Mouse (Mus musculus) intestine, postnatal 0 days (tissue): ENCODE measurements at regions not wholly inside any gene's neighbourhood (a gene's known extent, or its start where the extent isn't known, plus 50 kb on each side); places are given as distances from the start of the nearest gene placed in this dataset.
A peak's percentile ranks its signal among the peaks of the same experiment; 100 is the strongest.

ENCODE experiments used
- ATAC-seq: fragments of 200-750 bp; cut with Nextera tagmentation; 2 replicates; pipeline ENCODE4 v1.8.0; 2017; ENCODE audit warnings: mild to moderate bottlenecking, moderate TSS enrichment, moderate library complexity
- H3K27ac ChIP-seq: fragments of 300-500 bp; sonication (generic); 2 replicates; pipeline ENCODE4 v1.5.1; 2014; ENCODE audit warnings: mild to moderate bottlenecking, low read depth, low read length, moderate library complexity
- H3K27me3 ChIP-seq: fragments of 300-500 bp; sonication (generic); replicated peaks from 2 replicates; pipeline ENCODE4 v1.6.1; 2014; ENCODE audit warnings: low read length, mixed read lengths; ENCODE audit not compliant: control insufficient read depth, insufficient read depth
- H3K36me3 ChIP-seq: fragments of 300-500 bp; sonication (generic); 2 replicates; pipeline ENCODE4 v1.6.1; 2014; ENCODE audit warnings: mild to moderate bottlenecking, moderate library complexity; ENCODE audit not compliant: control insufficient read depth, insufficient read depth
- H3K4me1 ChIP-seq: fragments of 300-500 bp; sonication (generic); replicated peaks from 2 replicates; pipeline ENCODE4 v1.6.1; 2014; ENCODE audit warnings: antibody characterized with exemption, low read length, mixed read lengths; ENCODE audit not compliant: control insufficient read depth, insufficient read depth
- H3K4me2 ChIP-seq: fragments of 300-500 bp; sonication (generic); replicated peaks from 2 replicates; pipeline ENCODE4 v1.6.1; 2014; ENCODE audit warnings: low read depth, mild to moderate bottlenecking, moderate library complexity
- H3K4me3 ChIP-seq: fragments of 300-500 bp; sonication (generic); 2 replicates; pipeline ENCODE4 v1.5.1; 2014; ENCODE audit warnings: low read depth, low read length
- H3K9ac ChIP-seq: fragments of 300-500 bp; sonication (generic); 2 replicates; pipeline ENCODE4 v1.6.1; 2014; ENCODE audit warnings: mild to moderate bottlenecking, low read depth, low read length
- H3K9me3 ChIP-seq: fragments of 300-500 bp; sonication (generic); 2 replicates; pipeline ENCODE4 v1.6.1; 2016; ENCODE audit warnings: mixed run types; ENCODE audit not compliant: control insufficient read depth
- CTCF ChIP-seq: sonication (generic); IDR thresholded peaks from 2 replicates; pipeline ENCODE4 v1.5.1; 2016; ENCODE audit warnings: low read depth, mild to moderate bottlenecking, control low read depth, antibody characterized with exemption, moderate library complexity
- WGBS: fragments of 180-500 bp; shearing (Covaris S2); extraction: QIAGEN DNeasy Blood & Tissue Kit; methylation state at CpG from one replicate; pipeline ENCODE4 v1.1.7; 2014; 5-methylcytosine and 5-hydroxymethylcytosine counted together
- microRNA counts: library from miRNA; unstranded; fragments of <30 nt; microRNA quantifications from one replicate; lab custom pipeline; 2016
- microRNA-seq: library from miRNA; unstranded; fragments of <30 nt; microRNA quantifications from one replicate; pipeline ENCODE4, GENCODE M21; 2016

GRCm38 (mm10) chr6:51378436-51378835 lies 54.0 kb upstream of the Nfe2l3 start:
- no peaks in the 10 kb centered on the region for H3K36me3 ChIP-seq
- no peaks in the 10 kb centered on the region for H3K4me1 ChIP-seq
- no peaks in the 10 kb centered on the region for H3K9me3 ChIP-seq
- peak; percentile 36; the same call in 1 of the 2 replicates for TF ChIP-seq CTCF
- H3K27ac ChIP-seq, result no peak overlapping the region
- H3K27me3 ChIP-seq, result no peaks in the 10 kb centered on the region
- no peak for ATAC-seq
- no peak overlapping the region for H3K4me3 ChIP-seq
- WGBS, result 88% methylated on average over 3 of the region's 3 CpGs
- no peak overlapping the region for H3K4me2 ChIP-seq
- H3K9ac ChIP-seq, result no peak overlapping the region

GRCm38 (mm10) chr6:51379074-51379473 lies 53.4 kb upstream of the Nfe2l3 start:
- H3K4me3 ChIP-seq, result peak overlapping the region; percentile 33
- H3K9me3 ChIP-seq, result no peaks in the 10 kb centered on the region
- 3% methylated on average over 5 of the region's 5 CpGs for WGBS
- no peak for ATAC-seq
- no peaks in the 10 kb centered on the region for H3K4me1 ChIP-seq
- no peaks in the 10 kb centered on the region for H3K27me3 ChIP-seq
- no peaks in the 10 kb centered on the region for H3K36me3 ChIP-seq
- H3K9ac ChIP-seq, result no peak overlapping the region
- H3K4me2 ChIP-seq, result peak overlapping the region; percentile 70
- H3K27ac ChIP-seq, result no peak overlapping the region
- TF ChIP-seq CTCF, result no peak

GRCm38 (mm10) chr6:51379560-51380274 lies 52.8 kb upstream of the Nfe2l3 start:
- Histone ChIP-seq H3K27me3 (no peaks in the 10 kb centered on the region), H3K9ac (no peak overlapping the region), H3K36me3 (no peaks in the 10 kb centered on the region), H3K9me3 (no peaks in the 10 kb centered on the region), H3K4me1 (no peaks in the 10 kb centered on the region), H3K4me3 (peak overlapping the region; percentile 33), H3K4me2 (peak overlapping the region; percentile 70), H3K27ac (no peak overlapping the region)
- ATAC-seq, result peak; percentile 56; the same call in 1 of the 2 replicates
- 3% methylated on average over 36 of the region's 36 CpGs for WGBS
- TF ChIP-seq CTCF, result no peak

- no peaks in the 10 kb centered on the region for H3K27me3 ChIP-seq
These were observed 52.2 kb upstream of the Nfe2l3 start for GRCm38 (mm10) chr6:51380275-51380575.

GRCm38 (mm10) chr6:51381465-51381864 lies 51.0 kb upstream of the Nfe2l3 start:
- H3K4me2 ChIP-seq, result no peak overlapping the region
- H3K36me3 ChIP-seq, result no peaks in the 10 kb centered on the region
- no peaks in the 10 kb centered on the region for H3K4me1 ChIP-seq
- TF ChIP-seq CTCF, result no peak
- H3K27me3 ChIP-seq, result no peaks in the 10 kb centered on the region
- no peak overlapping the region for H3K4me3 ChIP-seq
- H3K9me3 ChIP-seq, result no peaks in the 10 kb centered on the region
- 45% methylated on average over 9 of the region's 9 CpGs for WGBS
- H3K27ac ChIP-seq, result no peak overlapping the region
- no peak for ATAC-seq
- no peak overlapping the region for H3K9ac ChIP-seq

More at GRCm38 (mm10) chr6:51380275-51380575, 52.2 kb upstream of the Nfe2l3 start:
- 73% methylated on average over 4 of the region's 4 CpGs for WGBS
- Histone ChIP-seq H3K36me3 (no peaks in the 10 kb centered on the region), H3K9me3 (no peaks in the 10 kb centered on the region), H3K4me3 (no peak overlapping the region), H3K9ac (no peak overlapping the region), H3K27ac (no peak overlapping the region), H3K4me2 (no peak overlapping the region), H3K4me1 (no peaks in the 10 kb centered on the region)
- TF ChIP-seq CTCF, result no peak
- no peak for ATAC-seq

MicroRNAs in the stretch of these regions (microRNA counts, 519-probe panel; counts per million panel counts)
- microRNA mmu-miR-148a (lab: Ali Mortazavi, UCI), result 5,926 counts per million, percentile 95 among the panel's probes with 10 or more counts

Small RNA genes in the stretch of these regions (microRNA-seq; reads per million reads assigned to microRNA genes)
- gene Mir148a, result 1,075 reads per million, percentile 75 among the genes with 10 or more reads in this experiment
